Mouse (Mus musculus) stomach, postnatal 0 days (tissue): ENCODE data around the gene Il27. TPM values are rescaled to one million over a fixed set of nuclear protein-coding genes. Genes with fewer than 3 reads are reported as not detected.
A peak's percentile ranks its signal among the peaks of the same experiment; 100 is the strongest.

ENCODE experiments used
- ATAC-seq: fragments of 200-750 bp; cut with Nextera tagmentation; 2 replicates; pipeline ENCODE4 v1.8.0; 2017; ENCODE audit not compliant: low FRiP score, low TSS enrichment
- DNase-seq: peaks from one replicate; pipeline ENCODE4 v3.0.0-alpha.2; 2016; ENCODE audit warnings: low spot score
- H3K27ac ChIP-seq: fragments of 300-500 bp; sonication (generic); replicated peaks from 2 replicates; pipeline ENCODE4 v1.5.1; 2014; ENCODE audit warnings: mild to moderate bottlenecking, control low read depth
- H3K27me3 ChIP-seq: fragments of 300-500 bp; sonication (generic); 2 replicates; pipeline ENCODE4 v1.6.1; 2014; ENCODE audit warnings: low read length; ENCODE audit not compliant: control insufficient read depth, insufficient read depth
- H3K36me3 ChIP-seq: fragments of 300-500 bp; sonication (generic); 2 replicates; pipeline ENCODE4 v1.6.1; 2014; ENCODE audit warnings: low read length, mixed read lengths; ENCODE audit not compliant: control insufficient read depth, insufficient read depth
- H3K4me1 ChIP-seq: fragments of 300-500 bp; sonication (generic); replicated peaks from 2 replicates; pipeline ENCODE4 v1.6.1; 2014; ENCODE audit warnings: antibody characterized with exemption; ENCODE audit not compliant: control insufficient read depth, insufficient read depth
- H3K4me2 ChIP-seq: fragments of 300-500 bp; sonication (generic); replicated peaks from 2 replicates; pipeline ENCODE4 v1.6.1; 2014; ENCODE audit warnings: low read depth, mild to moderate bottlenecking, control low read depth, moderate library complexity
- H3K4me3 ChIP-seq: fragments of 300-500 bp; sonication (generic); 2 replicates; pipeline ENCODE4 v1.5.1; 2014; ENCODE audit warnings: low read depth, low read length, control low read depth
- H3K9ac ChIP-seq: fragments of 300-500 bp; sonication (generic); 2 replicates; pipeline ENCODE4 v1.6.1; 2014; ENCODE audit warnings: mild to moderate bottlenecking, low read length, control low read depth, mixed read lengths
- H3K9me3 ChIP-seq: fragments of 300-500 bp; sonication (generic); 2 replicates; pipeline ENCODE4 v1.6.1; 2016; ENCODE audit warnings: low read length; ENCODE audit not compliant: control insufficient read depth
- CTCF ChIP-seq: IDR thresholded peaks from 2 replicates; pipeline ENCODE4 v1.5.1; 2016; ENCODE audit warnings: antibody characterized with exemption, low read depth, mild to moderate bottlenecking, moderate library complexity
- EP300 ChIP-seq: optimal IDR thresholded peaks from 2 replicates; pipeline ENCODE3; 2016; ENCODE audit warnings: antibody characterized with exemption
- WGBS: fragments of 180-500 bp; shearing (Covaris S2); extraction: QIAGEN DNeasy Blood & Tissue Kit; methylation state at CpG from one replicate; pipeline ENCODE4 v1.1.7; 2014; 5-methylcytosine and 5-hydroxymethylcytosine counted together
- polyA plus RNA-seq: library from polyadenylated mRNA; unstranded; fragments of >200 nt; fragmentation: Nextera tagmentation; extraction: Ambion mirVana; gene quantifications from 2 replicates; pipeline ENCODE4 v1.2.1, GENCODE M21; 2015

Il27 gene
- polyA plus RNA-seq, 1 experiment from 2014 or later: 0.10 TPM

DNA sequence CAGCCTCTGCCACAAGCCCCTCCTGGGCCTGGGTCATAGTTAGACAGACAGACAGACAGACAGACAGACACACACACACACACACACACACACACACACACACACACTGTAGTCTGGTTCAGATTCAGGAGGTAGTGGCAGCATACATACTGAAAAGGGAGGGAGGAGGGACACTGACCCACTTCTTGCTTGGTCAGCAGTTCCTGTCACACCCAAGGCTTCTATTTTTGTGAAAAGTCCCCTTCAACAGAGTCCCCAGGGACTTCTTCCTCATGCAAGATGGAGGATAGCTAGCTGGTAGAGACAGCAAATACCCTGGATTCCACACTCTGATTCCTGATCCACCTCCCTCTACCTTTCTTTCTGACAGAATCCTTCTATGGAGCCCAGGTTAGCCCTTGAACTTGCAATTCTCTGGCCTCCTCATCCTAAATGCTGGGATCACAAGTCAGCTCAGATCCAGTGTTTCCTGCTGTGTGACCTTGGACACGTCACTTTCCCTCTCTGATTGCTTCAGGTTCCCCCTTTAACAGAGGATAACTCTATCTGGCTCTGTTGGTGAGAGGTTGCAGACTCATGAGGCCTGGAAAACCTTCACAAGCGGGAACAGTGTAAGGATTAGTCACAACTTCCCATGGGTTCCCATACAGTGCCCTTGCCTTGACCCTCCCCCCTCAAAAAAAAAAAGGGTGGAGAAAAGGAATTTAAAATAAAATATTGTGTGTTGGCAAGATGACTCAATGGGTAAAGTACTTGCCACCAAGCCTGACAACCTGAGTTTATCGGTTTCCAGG is 31.3 kb upstream of the Il27 start:
- no peaks in the 10 kb centered on the region for H3K27me3 ChIP-seq
- TF ChIP-seq CTCF: no peak
- TF ChIP-seq EP300: no peak
- DNase-seq (no peak), ATAC-seq (no peak)
- H3K27ac ChIP-seq: peak overlapping the region; percentile 65
- H3K4me2 ChIP-seq: peak overlapping the region; percentile 33; the same call in 1 of the 2 replicates
- no peaks in the 10 kb centered on the region for H3K9me3 ChIP-seq
- 65% methylated on average over 3 of the region's 3 CpGs for WGBS
- H3K9ac ChIP-seq: no peak overlapping the region
- H3K4me1 ChIP-seq: no peaks in the 10 kb centered on the region; the same call in 1 of the 2 replicates
- H3K36me3 ChIP-seq: no peaks in the 10 kb centered on the region
- no peak overlapping the region for H3K4me3 ChIP-seq

- no peaks in the 10 kb centered on the region for H3K9me3 ChIP-seq
- H3K4me3 ChIP-seq: peak overlapping the region; percentile 19
- TF ChIP-seq CTCF: no peak
- TF ChIP-seq EP300: no peak
- WGBS: 16% methylated on average over 6 of the region's 6 CpGs
- H3K9ac ChIP-seq: 0 out of 2 replicates have a peak overlapping the region, but pooled peaks have one; percentile 13
- peak; percentile 72 for DNase-seq
- no peaks in the 10 kb centered on the region; the same call in 1 of the 2 replicates for H3K4me1 ChIP-seq
- H3K4me2 ChIP-seq: peak overlapping the region; percentile 33
- H3K27ac ChIP-seq: peak overlapping the region; percentile 65
- ATAC-seq: peak; percentile 90
- H3K27me3 ChIP-seq: no peaks in the 10 kb centered on the region
- H3K36me3 ChIP-seq: no peaks in the 10 kb centered on the region
These were observed 30.6 kb upstream of the Il27 start for GRCm38 (mm10) chr7:126625369-126625768.

DNA sequence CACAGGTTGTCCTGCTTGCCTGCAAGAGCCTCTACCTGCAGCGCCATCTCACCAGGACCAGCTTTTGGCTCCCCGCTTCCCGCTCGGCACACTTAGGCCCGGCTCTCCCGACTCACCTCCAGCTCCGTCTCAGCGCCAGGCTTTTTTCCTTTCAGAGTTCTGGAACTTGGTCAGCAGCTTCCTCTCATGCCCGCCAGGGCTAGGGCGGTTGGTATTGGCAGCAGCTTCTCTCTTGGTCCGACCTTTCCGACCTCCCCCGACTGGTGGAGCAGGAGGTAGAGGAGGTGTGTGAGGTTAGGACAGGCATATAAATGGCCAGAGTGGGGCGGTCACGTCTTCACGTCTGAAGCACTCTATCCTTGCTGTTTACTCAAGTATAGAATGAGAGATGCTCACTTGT is 30.0 kb upstream of the Il27 start:
- Histone ChIP-seq H3K4me2 (peak overlapping the region; percentile 33), H3K9ac (no peak overlapping the region), H3K27me3 (no peaks in the 10 kb centered on the region), H3K27ac (peak overlapping the region; percentile 65), H3K9me3 (no peaks in the 10 kb centered on the region), H3K36me3 (no peaks in the 10 kb centered on the region), H3K4me3 (peak overlapping the region; percentile 19), H3K4me1 (no peaks in the 10 kb centered on the region; the same call in 1 of the 2 replicates)
- DNase-seq: no peak
- ATAC-seq: no peak
- WGBS: 58% methylated on average over 16 of the region's 16 CpGs
- TF ChIP-seq CTCF: no peak
- no peak for TF ChIP-seq EP300

GRCm38 (mm10) chr7:126623381-126623780 is 28.6 kb upstream of the Il27 start:
- DNase-seq: no peak
- no peak for ATAC-seq
- H3K9me3 ChIP-seq: no peaks in the 10 kb centered on the region

DNA sequence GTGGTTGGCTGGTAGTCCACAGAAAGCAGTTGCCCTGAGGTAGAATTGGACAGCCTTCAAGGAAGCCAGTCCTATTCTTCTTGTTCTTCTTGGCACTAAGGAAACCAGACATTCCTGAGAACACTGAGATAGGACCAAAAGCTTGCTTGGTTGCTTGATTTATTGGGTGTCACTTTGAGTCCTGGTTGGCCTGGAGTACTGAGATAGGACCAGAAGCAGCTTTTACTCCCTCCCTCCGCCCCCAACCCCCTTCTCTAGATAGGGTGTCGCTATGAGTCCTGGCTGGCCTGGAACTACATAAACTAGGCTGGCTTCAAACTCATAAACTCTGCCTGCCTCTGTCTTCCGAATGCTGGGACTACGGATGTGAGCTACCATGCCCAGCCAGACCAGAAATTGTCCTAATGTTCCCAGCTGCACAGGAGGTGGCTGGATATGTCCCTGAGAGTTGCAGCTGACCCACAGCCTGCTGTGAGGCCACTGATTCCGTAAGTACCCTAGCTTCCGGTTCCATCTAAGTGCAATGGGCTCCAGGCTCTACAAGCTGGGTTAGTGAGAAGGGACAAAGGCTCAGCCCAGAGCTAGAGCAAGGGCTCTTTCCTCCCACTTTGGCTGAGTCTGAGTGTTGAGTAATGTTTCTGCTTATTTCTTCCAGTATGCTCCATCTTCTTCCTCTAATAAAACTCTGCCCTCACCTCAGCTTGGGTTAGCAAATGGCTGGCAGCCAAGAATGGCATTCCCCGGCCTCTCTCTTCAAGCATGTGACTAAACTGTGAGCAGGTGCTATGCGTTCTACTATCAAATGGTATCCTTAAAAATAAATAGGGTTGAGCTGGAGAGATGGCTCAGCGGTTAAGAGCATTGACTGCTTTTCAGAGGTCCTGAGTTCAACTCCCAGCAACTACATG is 27.0 kb upstream of the Il27 start:
- Histone ChIP-seq H3K4me3 (no peak overlapping the region), H3K27me3 (no peaks in the 10 kb centered on the region), H3K36me3 (no peaks in the 10 kb centered on the region), H3K9ac (no peak overlapping the region), H3K9me3 (no peaks in the 10 kb centered on the region), H3K4me1 (no peaks in the 10 kb centered on the region; the same call in 1 of the 2 replicates), H3K4me2 (no peak overlapping the region), H3K27ac (no peak overlapping the region)
- TF ChIP-seq CTCF (no peak), EP300 (no peak)
- WGBS: 64% methylated on average over 9 of the region's 9 CpGs
- no peak for DNase-seq
- no peak for ATAC-seq

More at GRCm38 (mm10) chr7:126623381-126623780, 28.6 kb upstream of the Il27 start:
- Histone ChIP-seq H3K9ac (no peak overlapping the region), H3K27me3 (no peaks in the 10 kb centered on the region), H3K4me1 (no peaks in the 10 kb centered on the region; the same call in 1 of the 2 replicates), H3K36me3 (no peaks in the 10 kb centered on the region), H3K4me3 (no peak overlapping the region), H3K4me2 (no peak overlapping the region), H3K27ac (no peak overlapping the region)
- 84% methylated on average over 1 of the region's 1 CpGs for WGBS
- TF ChIP-seq EP300: no peak
- no peak for TF ChIP-seq CTCF
